Mouse (Mus musculus): ENCODE measurements around the gene Pkp3. TPM values are rescaled to one million over a fixed set of nuclear protein-coding genes. Genes with fewer than 3 reads are reported as not detected.

Pkp3 gene
- polyA plus RNA-seq, 1 experiment = 0.88 TPM

DNA sequence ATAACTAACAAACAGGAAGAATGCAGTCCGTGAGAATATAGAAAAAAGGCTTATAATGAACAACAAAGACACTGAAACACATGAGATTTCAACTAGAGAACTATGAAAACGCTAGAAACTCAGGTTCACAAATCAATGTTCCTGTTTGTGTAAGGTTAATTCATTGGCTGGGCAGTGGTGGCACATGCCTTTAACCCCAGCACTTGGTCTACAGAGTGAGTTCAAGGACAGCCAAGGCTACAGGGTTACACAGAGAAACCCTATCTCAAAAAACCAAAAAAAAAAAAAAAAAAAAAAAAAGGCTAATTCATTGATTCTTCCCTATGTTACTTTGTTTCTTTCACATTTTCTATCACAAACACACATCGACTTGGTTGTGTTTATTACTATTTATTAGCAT lies 42.6 kb downstream of the Pkp3 start:
- H3K4me3 ChIP-seq (ENCODE audit: insufficient read depth, poor library complexity, severe bottlenecking) = no peak overlapping the region
- H3K36me3 ChIP-seq (ENCODE audit: control insufficient read depth, insufficient read depth) = no peaks in the 10 kb centered on the region
- H3ac ChIP-seq (ENCODE audit: control insufficient read depth, insufficient read length, low read depth) = no peak overlapping the region
- peaks cover 16% of the 10 kb centered on the region for H3K27me3 ChIP-seq (ENCODE audit: control insufficient read depth, insufficient read depth, insufficient read length)
- no peaks in the 10 kb centered on the region for H3K79me2 ChIP-seq (ENCODE audit: control insufficient read depth, insufficient read depth)
- H3K79me3 ChIP-seq (ENCODE audit: low read depth) = no peaks in the 10 kb centered on the region
- TF ChIP-seq CTCF (IDR thresholded peaks at IDR 0.05; ENCODE audit: control insufficient read depth, insufficient read depth, insufficient read length) (no peak), FOSL1 (IDR thresholded peaks at IDR 0.05; ENCODE audit: insufficient read depth, low read length, poor library complexity, severe bottlenecking) (no peak), MAX (IDR thresholded peaks at IDR 0.05) (no peak), MYOG (IDR thresholded peaks at IDR 0.05; ENCODE audit: control insufficient read depth, extremely low read depth, insufficient read length) (no peak), CEBPB (IDR thresholded peaks at IDR 0.05; ENCODE audit: low read depth) (no peak), MYOD1 (IDR thresholded peaks at IDR 0.05; ENCODE audit: control insufficient read depth, insufficient read length, low read depth) (no peak), USF1 (IDR thresholded peaks at IDR 0.05; ENCODE audit: low read depth) (no peak)

DNA sequence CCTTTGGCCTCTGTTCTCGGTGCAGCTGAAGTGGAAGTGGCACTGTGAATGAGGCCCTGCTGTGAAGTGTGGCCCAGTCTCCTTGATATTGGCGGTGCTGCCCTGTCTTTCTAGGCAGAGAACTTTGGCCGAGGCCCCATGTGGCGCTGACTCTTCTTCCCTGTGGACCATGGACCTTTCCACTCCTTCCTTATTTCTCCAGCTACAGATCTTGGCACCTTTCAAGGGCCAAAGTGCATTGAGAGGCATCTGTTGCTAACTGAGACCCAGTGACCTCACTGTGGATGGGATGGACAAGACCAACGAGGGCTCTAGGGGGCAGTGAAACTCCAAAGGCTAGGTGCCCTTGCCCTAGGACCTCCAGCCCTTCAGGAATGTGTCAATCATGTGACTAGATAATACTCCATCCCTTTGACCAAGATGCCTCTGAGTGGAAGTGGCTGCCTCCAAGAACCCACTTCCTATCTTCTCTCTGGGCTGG lies 43.1 kb downstream of the Pkp3 start:
- H3ac ChIP-seq (ENCODE audit: control insufficient read depth, insufficient read length, low read depth) = no peak overlapping the region
- no peaks in the 10 kb centered on the region for H3K36me3 ChIP-seq (ENCODE audit: control insufficient read depth, insufficient read depth)
- TF ChIP-seq MYOG (IDR thresholded peaks at IDR 0.05; ENCODE audit: control insufficient read depth, extremely low read depth, insufficient read length) (no peak), CTCF (IDR thresholded peaks at IDR 0.05; ENCODE audit: control insufficient read depth, insufficient read depth, insufficient read length) (no peak), MYOD1 (IDR thresholded peaks at IDR 0.05; ENCODE audit: control insufficient read depth, insufficient read length, low read depth) (no peak), CEBPB (IDR thresholded peaks at IDR 0.05; ENCODE audit: low read depth) (no peak), USF1 (IDR thresholded peaks at IDR 0.05; ENCODE audit: low read depth) (no peak), MAX (IDR thresholded peaks at IDR 0.05) (no peak), FOSL1 (IDR thresholded peaks at IDR 0.05; ENCODE audit: insufficient read depth, low read length, poor library complexity, severe bottlenecking) (no peak)
- peaks cover 14% of the 10 kb centered on the region for H3K27me3 ChIP-seq (ENCODE audit: control insufficient read depth, insufficient read depth, insufficient read length)
- H3K4me3 ChIP-seq (ENCODE audit: insufficient read depth, poor library complexity, severe bottlenecking) = no peak overlapping the region
- H3K79me3 ChIP-seq (ENCODE audit: low read depth) = no peaks in the 10 kb centered on the region
- no peaks in the 10 kb centered on the region for H3K79me2 ChIP-seq (ENCODE audit: control insufficient read depth, insufficient read depth)

GRCm38 (mm10) chr7:141122245-141122644 lies 44.2 kb downstream of the Pkp3 start, which contains the start of gene Ptdss2:
Ptdss2 (plus strand) TSS chr7:141122382.
- peak within 1 kb of the TSS; percentile 75 for H3ac ChIP-seq (ENCODE audit: control insufficient read depth, insufficient read length, low read depth)
- peak within 1 kb of the TSS; percentile 33 for H3K4me3 ChIP-seq (ENCODE audit: insufficient read depth, poor library complexity, severe bottlenecking)
- no peaks in the 10 kb centered on the region for H3K79me3 ChIP-seq (ENCODE audit: low read depth)
- H3K79me2 ChIP-seq (ENCODE audit: control insufficient read depth, insufficient read depth) = no peaks in the 10 kb centered on the region
- peaks cover 10% of the 10 kb centered on the region for H3K27me3 ChIP-seq (ENCODE audit: control insufficient read depth, insufficient read depth, insufficient read length)
- no peaks in the 10 kb centered on the region for H3K36me3 ChIP-seq (ENCODE audit: control insufficient read depth, insufficient read depth)
- TF ChIP-seq MAX (IDR thresholded peaks at IDR 0.05) = no peak
- no peak for TF ChIP-seq CEBPB (IDR thresholded peaks at IDR 0.05; ENCODE audit: low read depth)
- TF ChIP-seq FOSL1 (IDR thresholded peaks at IDR 0.05; ENCODE audit: insufficient read depth, low read length, poor library complexity, severe bottlenecking) = no peak
- TF ChIP-seq MYOD1 (IDR thresholded peaks at IDR 0.05; ENCODE audit: control insufficient read depth, insufficient read length, low read depth) = no peak
- no peak for TF ChIP-seq USF1 (IDR thresholded peaks at IDR 0.05; ENCODE audit: low read depth)
- TF ChIP-seq MYOG (IDR thresholded peaks at IDR 0.05; ENCODE audit: control insufficient read depth, extremely low read depth, insufficient read length) = no peak
- TF ChIP-seq CTCF (IDR thresholded peaks at IDR 0.05; ENCODE audit: control insufficient read depth, insufficient read depth, insufficient read length) = no peak

DNA sequence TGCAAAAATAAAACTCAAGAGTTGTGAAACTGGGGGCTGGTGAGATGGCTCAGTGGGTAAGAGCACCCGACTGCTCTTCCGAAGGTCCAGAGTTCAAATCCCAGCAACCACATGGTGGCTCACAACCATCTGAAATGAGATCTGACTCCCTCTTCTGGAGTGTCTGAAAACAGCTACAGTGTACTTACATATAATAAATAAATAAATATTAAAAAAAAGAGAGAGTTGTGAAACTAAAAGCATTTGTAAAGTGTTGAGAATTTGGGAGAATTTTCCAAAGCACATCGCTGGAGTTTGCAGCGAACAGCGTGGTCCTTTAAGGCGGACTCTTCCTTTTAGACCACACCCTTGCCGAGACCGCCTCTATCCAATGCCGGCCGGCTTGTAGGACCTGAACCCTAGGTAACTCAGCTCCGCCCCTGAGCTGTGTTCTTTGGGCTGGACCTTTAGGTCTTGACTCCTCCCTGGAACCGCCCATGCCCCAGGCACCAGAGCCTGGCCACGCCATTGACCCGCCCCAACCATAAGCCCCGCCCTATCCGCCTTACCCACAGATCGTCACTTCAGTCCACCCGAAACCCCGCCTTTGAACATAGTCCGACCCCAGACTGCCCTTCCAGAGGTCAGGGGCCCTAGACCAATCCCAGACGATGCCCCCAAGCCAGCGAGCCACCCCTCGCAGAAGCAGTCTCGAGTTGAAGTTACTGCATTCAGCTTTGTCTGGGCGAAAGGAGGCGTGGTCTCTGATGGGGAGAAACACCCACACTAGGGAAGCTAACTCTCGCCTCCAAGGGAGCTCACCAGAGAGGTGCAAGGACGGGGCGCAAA lies 44.9 kb downstream of the Pkp3 start:
- no peaks in the 10 kb centered on the region for H3K79me3 ChIP-seq (ENCODE audit: low read depth)
- H3ac ChIP-seq (ENCODE audit: control insufficient read depth, insufficient read length, low read depth) = peak overlapping the region; percentile 75
- H3K36me3 ChIP-seq (ENCODE audit: control insufficient read depth, insufficient read depth) = no peaks in the 10 kb centered on the region
- no peaks in the 10 kb centered on the region for H3K79me2 ChIP-seq (ENCODE audit: control insufficient read depth, insufficient read depth)
- H3K27me3 ChIP-seq (ENCODE audit: control insufficient read depth, insufficient read depth, insufficient read length) = peaks cover 4% of the 10 kb centered on the region
- H3K4me3 ChIP-seq (ENCODE audit: insufficient read depth, poor library complexity, severe bottlenecking) = peak overlapping the region; percentile 33
- TF ChIP-seq MYOG (IDR thresholded peaks at IDR 0.05; ENCODE audit: control insufficient read depth, extremely low read depth, insufficient read length) (no peak), MYOD1 (IDR thresholded peaks at IDR 0.05; ENCODE audit: control insufficient read depth, insufficient read length, low read depth) (no peak), CTCF (IDR thresholded peaks at IDR 0.05; ENCODE audit: control insufficient read depth, insufficient read depth, insufficient read length) (no peak), MAX (IDR thresholded peaks at IDR 0.05) (no peak), USF1 (IDR thresholded peaks at IDR 0.05; ENCODE audit: low read depth) (no peak), CEBPB (IDR thresholded peaks at IDR 0.05; ENCODE audit: low read depth) (no peak), FOSL1 (IDR thresholded peaks at IDR 0.05; ENCODE audit: insufficient read depth, low read length, poor library complexity, severe bottlenecking) (no peak)

DNA sequence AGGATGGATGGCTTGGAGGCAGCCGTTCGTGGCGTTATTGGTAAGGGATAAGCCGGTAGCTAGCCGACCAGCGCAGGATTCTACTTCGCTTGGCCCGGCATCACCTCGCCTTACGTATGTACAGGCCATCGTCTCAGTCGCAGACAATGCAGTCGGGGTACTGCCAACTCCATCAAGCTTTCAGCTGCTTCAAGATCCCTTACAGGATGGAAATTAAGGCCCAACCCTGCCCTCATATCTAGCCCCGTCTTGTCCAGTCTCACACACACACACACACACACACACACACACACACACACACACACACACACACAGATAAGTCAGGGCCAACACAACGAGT lies 45.5 kb downstream of the Pkp3 start:
- Histone ChIP-seq H3K79me2 (ENCODE audit: control insufficient read depth, insufficient read depth) (no peaks in the 10 kb centered on the region), H3K27me3 (ENCODE audit: control insufficient read depth, insufficient read depth, insufficient read length) (no peaks in the 10 kb centered on the region), H3K4me3 (ENCODE audit: insufficient read depth, poor library complexity, severe bottlenecking) (peak overlapping the region; percentile 33), H3ac (ENCODE audit: control insufficient read depth, insufficient read length, low read depth) (peak overlapping the region; percentile 75), H3K79me3 (ENCODE audit: low read depth) (no peaks in the 10 kb centered on the region), H3K36me3 (ENCODE audit: control insufficient read depth, insufficient read depth) (no peaks in the 10 kb centered on the region)
- no peak for TF ChIP-seq MYOG (IDR thresholded peaks at IDR 0.05; ENCODE audit: control insufficient read depth, extremely low read depth, insufficient read length)
- TF ChIP-seq CTCF (IDR thresholded peaks at IDR 0.05; ENCODE audit: control insufficient read depth, insufficient read depth, insufficient read length) = no peak
- TF ChIP-seq CEBPB (IDR thresholded peaks at IDR 0.05; ENCODE audit: low read depth) = no peak
- no peak for TF ChIP-seq MAX (IDR thresholded peaks at IDR 0.05)
- no peak for TF ChIP-seq MYOD1 (IDR thresholded peaks at IDR 0.05; ENCODE audit: control insufficient read depth, insufficient read length, low read depth)
- TF ChIP-seq FOSL1 (IDR thresholded peaks at IDR 0.05; ENCODE audit: insufficient read depth, low read length, poor library complexity, severe bottlenecking) = no peak
